8 mouse cellular contexts compared by ENCODE assay signal in the genomic region with DNA sequence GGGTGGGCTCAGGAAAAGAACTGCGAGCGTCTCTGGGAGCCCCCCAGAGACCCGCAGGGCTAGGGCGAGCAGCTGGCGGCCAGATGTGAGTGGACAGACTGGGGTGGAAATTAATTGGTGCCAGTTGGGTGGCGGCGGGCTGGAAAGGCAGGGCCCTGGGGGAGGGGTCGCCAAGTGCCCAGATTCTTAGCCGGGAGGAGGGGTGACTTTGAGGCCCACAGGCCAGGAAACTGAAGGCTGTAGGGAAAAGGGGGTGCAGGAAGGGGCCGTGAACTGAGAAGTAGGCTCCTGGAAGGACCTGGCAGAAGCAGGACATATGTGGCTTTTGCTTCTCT. TPM values are rescaled to one million over a fixed set of nuclear protein-coding genes. Genes with fewer than 3 reads are reported as not detected.
DNase-seq lines count a peak whose midpoint lies in the region; ATAC-seq and TF ChIP-seq lines count a peak whose summit lies in the region.

No protein-coding gene starts in this region.

- peak overlapping the region; percentile 24; the same call in 1 of the 2 replicates for H3K4me3 ChIP-seq in cortical plate, adult 2 months (ENCODE audit: insufficient read depth, low read length)
- peak overlapping the region; percentile 47 for H3K4me3 ChIP-seq in heart, embryonic 16.5 days (ENCODE audit: low read length)
- H3K4me3 ChIP-seq in liver, embryonic 14.5 days (ENCODE audit: insufficient read depth in 1 of 2, low read depth in 2 of 2, low read length in 2 of 2) = peak overlapping the region; percentile 41 to 50
- peak overlapping the region; percentile 63 for H3K4me3 ChIP-seq in small intestine, adult 2 months (ENCODE audit: low read depth, low read length)

- no peak for TF ChIP-seq EP300 in liver, embryonic 14.5 days (IDR thresholded peaks at IDR 0.05; ENCODE audit: low read depth)

- no peak for ATAC-seq in heart, embryonic 16.5 days (replicated peaks; ENCODE audit: extremely low read depth, insufficient read depth, low FRiP score)
- ATAC-seq in liver, embryonic 14.5 days (ENCODE audit: insufficient read depth) = no peak

- no peaks in the 10 kb centered on the region for H3K27me3 ChIP-seq in heart, embryonic 16.5 days (ENCODE audit: control insufficient read depth, insufficient read depth, low read length)
- peaks cover 3% of the 10 kb centered on the region; the same call in 1 of the 2 replicates for H3K27me3 ChIP-seq in liver, embryonic 14.5 days (ENCODE audit: control insufficient read depth, insufficient read depth, low read length)
- no peaks in the 10 kb centered on the region for H3K27me3 ChIP-seq in small intestine, adult 2 months (ENCODE audit: control insufficient read depth, insufficient read depth, low read length)

- WGBS in heart, embryonic 16.5 days = 8% methylated on average over 10 of the region's 10 CpGs
- 9% methylated on average over 10 of the region's 10 CpGs for WGBS in liver, embryonic 14.5 days (ENCODE audit: insufficient replicate concordance)
- WGBS in small intestine, adult 2 months = 13% methylated on average over 10 of the region's 10 CpGs

- H3K9me3 ChIP-seq in heart, embryonic 16.5 days (replicated peaks; ENCODE audit: control insufficient read depth, low read length) = no peaks in the 10 kb centered on the region
- no peaks in the 10 kb centered on the region for H3K9me3 ChIP-seq in liver, embryonic 14.5 days (ENCODE audit: control insufficient read depth, low read length)

- peak; percentile 19 for DNase-seq in gastrocnemius, postnatal 25 days
- DNase-seq in gastrocnemius, postnatal 4 days (ENCODE audit: low spot score in 2 of 2) = no peak
- no peak for DNase-seq in liver, embryonic 14.5 days (ENCODE audit: low read depth in 3 of 3, low spot score in 3 of 3)
- DNase-seq in urinary bladder, adult 2 months (ENCODE audit: low spot score) = no peak
- DNase-seq in layer of hippocampus, adult 9-11 months = no peak

- H3K4me2 ChIP-seq in heart, embryonic 16.5 days (ENCODE audit: low read depth, low read length) = peak overlapping the region; percentile 75
- peak overlapping the region; percentile 93 for H3K4me2 ChIP-seq in liver, embryonic 14.5 days (ENCODE audit: low read depth)

- TF ChIP-seq POLR2A in cortical plate, adult 2 months (IDR thresholded peaks at IDR 0.05; ENCODE audit: extremely low read depth, insufficient read depth, low read length) = no peak
- no peak for TF ChIP-seq POLR2A in small intestine, adult 2 months (IDR thresholded peaks at IDR 0.05; ENCODE audit: low read depth, low read length)

- peak overlapping the region; percentile 74 for H3K9ac ChIP-seq in heart, embryonic 16.5 days (ENCODE audit: low read length)
- H3K9ac ChIP-seq in liver, embryonic 14.5 days (replicated peaks) = peak overlapping the region; percentile 64

- no peak for TF ChIP-seq CTCF in cortical plate, adult 2 months (IDR thresholded peaks at IDR 0.05; ENCODE audit: extremely low read depth, insufficient read depth, low read length)
- TF ChIP-seq CTCF in liver, embryonic 14.5 days (IDR thresholded peaks at IDR 0.05; ENCODE audit: low read depth) = no peak
- no peak for TF ChIP-seq CTCF in small intestine, adult 2 months (IDR thresholded peaks at IDR 0.05; ENCODE audit: extremely low read depth, insufficient read length, insufficient replicate concordance, low read depth, low read length)

- H3K36me3 ChIP-seq in heart, embryonic 16.5 days (ENCODE audit: control insufficient read depth, insufficient read depth) = no peaks in the 10 kb centered on the region
- no peaks in the 10 kb centered on the region for H3K36me3 ChIP-seq in liver, embryonic 14.5 days (replicated peaks; ENCODE audit: control insufficient read depth, insufficient read depth, low read depth)
- no peaks in the 10 kb centered on the region for H3K36me3 ChIP-seq in small intestine, adult 2 months (ENCODE audit: control insufficient read depth, insufficient read depth, low read length)

- peak overlapping the region; percentile 87 for H3K27ac ChIP-seq in cortical plate, adult 2 months (ENCODE audit: insufficient read depth, low read length)
- H3K27ac ChIP-seq in heart, embryonic 16.5 days (ENCODE audit: low read length) = peak overlapping the region; percentile 92
- peak overlapping the region; percentile 23; the same call in 1 of the 2 replicates for H3K27ac ChIP-seq in liver, embryonic 14.5 days
- H3K27ac ChIP-seq in small intestine, adult 2 months (ENCODE audit: insufficient read depth, low read depth, low read length) = peak overlapping the region; percentile 93

- H3K4me1 ChIP-seq in cortical plate, adult 2 months (ENCODE audit: control insufficient read depth, insufficient read depth, low read length) = no peaks in the 10 kb centered on the region
- peaks cover 45% of the 10 kb centered on the region for H3K4me1 ChIP-seq in heart, embryonic 16.5 days (ENCODE audit: control insufficient read depth, insufficient read depth, low read length)
- peaks cover 31 to 44% of the 10 kb centered on the region in 2 experiments for H3K4me1 ChIP-seq in liver, embryonic 14.5 days (replicated peaks; ENCODE audit: control insufficient read depth in 2 of 2, insufficient read depth in 2 of 2, low read length in 1 of 2)
- H3K4me1 ChIP-seq in small intestine, adult 2 months (ENCODE audit: control insufficient read depth, insufficient read depth, insufficient read length, low read length) = peaks cover 14% of the 10 kb centered on the region

RNA-seq across cellular contexts. Expression of a gene that starts 6.5 kb away (rescaled TPM):
- 1 to 10 TPM; 5.9 to 7.1 TPM for total RNA-seq in gastrocnemius, postnatal 25 days (2021)
- 10 to 100 TPM; 21.5 to 26.1 TPM for total RNA-seq in gastrocnemius, postnatal 4 days (2021)
- 9.6 and 13.4 TPM in 2 replicates for polyA plus RNA-seq in cortical plate, adult 2 months (2012; rRNA removed)
- polyA plus RNA-seq in heart, embryonic 16.5 days (2015; fragmentation: Nextera tagmentation; extraction: Ambion mirVana) = 43.0 and 43.3 TPM in 2 replicates
- 6.2 and 8.4 TPM in 2 replicates for polyA plus RNA-seq in liver, embryonic 14.5 days (2012; rRNA removed)
- 12.6 and 15.0 TPM in 2 replicates for polyA plus RNA-seq in liver, embryonic 14.5 days (2014; fragmentation: Nextera tagmentation; extraction: Ambion mirVana)
- polyA plus RNA-seq in small intestine, adult 2 months (2012; rRNA removed) = 37.0 and 72.7 TPM in 2 replicates
- 14.7 and 23.3 TPM in 2 replicates for polyA plus RNA-seq in urinary bladder, adult 2 months (2012; rRNA removed)

RNA-seq across cellular contexts. Expression of a gene that starts 29.9 kb away (rescaled TPM):
- 10 to 100 TPM; 36.7 to 40.2 TPM for total RNA-seq in gastrocnemius, postnatal 25 days (2021)
- total RNA-seq in gastrocnemius, postnatal 4 days (2021) = 10 to 100 TPM; 50.5 to 53.8 TPM
- 145 and 185 TPM in 2 replicates for polyA plus RNA-seq in cortical plate, adult 2 months (2012; rRNA removed)
- 43.2 and 46.7 TPM in 2 replicates for polyA plus RNA-seq in heart, embryonic 16.5 days (2015; fragmentation: Nextera tagmentation; extraction: Ambion mirVana)
- polyA plus RNA-seq in liver, embryonic 14.5 days (2012; rRNA removed) = 37.5 and 37.6 TPM in 2 replicates
- polyA plus RNA-seq in liver, embryonic 14.5 days (2014; fragmentation: Nextera tagmentation; extraction: Ambion mirVana) = 27.4 and 34.1 TPM in 2 replicates
- 38.3 and 55.2 TPM in 2 replicates for polyA plus RNA-seq in small intestine, adult 2 months (2012; rRNA removed)
- 71.7 and 76.3 TPM in 2 replicates for polyA plus RNA-seq in urinary bladder, adult 2 months (2012; rRNA removed)

RNA-seq across cellular contexts. Expression of a gene that starts 31.5 kb away (rescaled TPM):
- 10 to 100 TPM; 20.0 to 22.2 TPM for total RNA-seq in gastrocnemius, postnatal 25 days (2021)
- 10 to 100 TPM; 44.9 to 45.6 TPM for total RNA-seq in gastrocnemius, postnatal 4 days (2021)
- 86.5 and 86.7 TPM in 2 replicates for polyA plus RNA-seq in cortical plate, adult 2 months (2012; rRNA removed)
- 11.7 and 14.4 TPM in 2 replicates for polyA plus RNA-seq in heart, embryonic 16.5 days (2015; fragmentation: Nextera tagmentation; extraction: Ambion mirVana)
- polyA plus RNA-seq in liver, embryonic 14.5 days (2012; rRNA removed) = 19.0 and 21.2 TPM in 2 replicates
- polyA plus RNA-seq in liver, embryonic 14.5 days (2014; fragmentation: Nextera tagmentation; extraction: Ambion mirVana) = 6.3 and 7.6 TPM in 2 replicates
- polyA plus RNA-seq in small intestine, adult 2 months (2012; rRNA removed) = 57.2 and 104 TPM in 2 replicates
- 39.5 and 49.4 TPM in 2 replicates for polyA plus RNA-seq in urinary bladder, adult 2 months (2012; rRNA removed)

RNA-seq across cellular contexts. Expression of a gene that starts 45.1 kb away (rescaled TPM):
- total RNA-seq in gastrocnemius, postnatal 25 days (2021) = 1 to 10 TPM; 1.3 to 2.0 TPM
- 1 to 10 TPM; 6.0 to 7.1 TPM for total RNA-seq in gastrocnemius, postnatal 4 days (2021)
- 3.3 and 3.4 TPM in 2 replicates for polyA plus RNA-seq in cortical plate, adult 2 months (2012; rRNA removed)
- 10.2 and 12.0 TPM in 2 replicates for polyA plus RNA-seq in heart, embryonic 16.5 days (2015; fragmentation: Nextera tagmentation; extraction: Ambion mirVana)
- 45.4 and 46.2 TPM in 2 replicates for polyA plus RNA-seq in liver, embryonic 14.5 days (2012; rRNA removed)
- polyA plus RNA-seq in liver, embryonic 14.5 days (2014; fragmentation: Nextera tagmentation; extraction: Ambion mirVana) = 55.6 and 57.7 TPM in 2 replicates
- 4.2 and 8.2 TPM in 2 replicates for polyA plus RNA-seq in small intestine, adult 2 months (2012; rRNA removed)
- polyA plus RNA-seq in urinary bladder, adult 2 months (2012; rRNA removed) = 7.8 and 8.7 TPM in 2 replicates

Comparison
In these comparisons a context has a peak if more than half of its experiments do, and no peak if none do; other contexts are left out.
1. H3K27ac ChIP-seq: peak in every context shown above with its lines; median percentile 93 in small intestine, adult 2 months; 92 in heart, embryonic 16.5 days; 87 in cortical plate, adult 2 months; 23 in liver, embryonic 14.5 days.